Mouse (Mus musculus): Measurements from ENCODE around the gene Cryaa.
A peak's percentile ranks its signal among the peaks of the same experiment; 100 is the strongest.
"Not testable (repeated sequence)": the region's sequence is repeated elsewhere in the genome, so short reads cannot be mapped to it uniquely, and the experiment has no call there.

Gene Cryaa

GRCm38 (mm10) chr17:31660661-31661250, 16.9 kb upstream of the Cryaa start:
- no peak for DNase-seq (ENCODE audit: inconsistent ontology term)

GRCm38 (mm10) chr17:31662855-31663254, 14.8 kb upstream of the Cryaa start:
- DNase-seq (ENCODE audit: inconsistent ontology term), result no peak

GRCm38 (mm10) chr17:31664760-31665159, 12.8 kb upstream of the Cryaa start:
- peak; percentile 87 for DNase-seq (ENCODE audit: inconsistent ontology term)

- no peak for DNase-seq (ENCODE audit: inconsistent ontology term)
Observed at GRCm38 (mm10) chr17:31668306-31668705, 9.3 kb upstream of the Cryaa start.

GRCm38 (mm10) chr17:31670163-31670562, 7.4 kb upstream of the Cryaa start:
- peak; percentile 100 for DNase-seq (ENCODE audit: inconsistent ontology term)

- no peak for DNase-seq (ENCODE audit: inconsistent ontology term)
Observed at GRCm38 (mm10) chr17:31671698-31672097, 5.9 kb upstream of the Cryaa start.

GRCm38 (mm10) chr17:31672279-31672678, 5.3 kb upstream of the Cryaa start:
- no peak for DNase-seq (ENCODE audit: inconsistent ontology term)

- no peak for DNase-seq (ENCODE audit: inconsistent ontology term)
Observed at GRCm38 (mm10) chr17:31674426-31674825, 3.2 kb upstream of the Cryaa start.

GRCm38 (mm10) chr17:31680450-31680849, 2.8 kb downstream of the Cryaa start:
- no peak for DNase-seq (ENCODE audit: inconsistent ontology term)

- DNase-seq (ENCODE audit: inconsistent ontology term), result peak; percentile 70
Observed at GRCm38 (mm10) chr17:31685514-31686224, 8.1 kb downstream of the Cryaa start.

GRCm38 (mm10) chr17:31686225-31686564, 8.6 kb downstream of the Cryaa start:
- DNase-seq (ENCODE audit: inconsistent ontology term), result peak; percentile 69

GRCm38 (mm10) chr17:31688112-31688511, 10.5 kb downstream of the Cryaa start:
- peak; percentile 82 for DNase-seq (ENCODE audit: inconsistent ontology term)

GRCm38 (mm10) chr17:31689606-31690005, 12.0 kb downstream of the Cryaa start:
- no peak for DNase-seq (ENCODE audit: inconsistent ontology term)

GRCm38 (mm10) chr17:31692918-31693317, 15.3 kb downstream of the Cryaa start:
- no peak for DNase-seq (ENCODE audit: inconsistent ontology term)

- peak; percentile 54 for DNase-seq (ENCODE audit: inconsistent ontology term)
Observed at GRCm38 (mm10) chr17:31693330-31694022, 15.9 kb downstream of the Cryaa start.

GRCm38 (mm10) chr17:31694023-31694376, 16.4 kb downstream of the Cryaa start:
- no peak for DNase-seq (ENCODE audit: inconsistent ontology term)

- DNase-seq (ENCODE audit: inconsistent ontology term), result no peak
Observed at GRCm38 (mm10) chr17:31694949-31695348, 17.3 kb downstream of the Cryaa start.

GRCm38 (mm10) chr17:31695356-31695755, 17.7 kb downstream of the Cryaa start:
- not testable (repeated sequence) for DNase-seq (ENCODE audit: inconsistent ontology term)

GRCm38 (mm10) chr17:31698347-31698746, 20.7 kb downstream of the Cryaa start:
- DNase-seq (ENCODE audit: inconsistent ontology term), result no peak

GRCm38 (mm10) chr17:31703276-31703980, 25.8 kb downstream of the Cryaa start:
- no peak for DNase-seq (ENCODE audit: inconsistent ontology term)

GRCm38 (mm10) chr17:31705271-31706020, 27.8 kb downstream of the Cryaa start:
- peak; percentile 68 for DNase-seq (ENCODE audit: inconsistent ontology term)
